Mouse (Mus musculus) liver, postnatal 0 days (tissue): ENCODE data around the gene Adamts16. TPM values are rescaled to one million over a fixed set of nuclear protein-coding genes. Genes with fewer than 3 reads are reported as not detected.

Experiments
- ATAC-seq: fragments of 200-750 bp; cut with Nextera tagmentation; 2 replicates; pipeline ENCODE4 v1.8.0; 2017; ENCODE audit warnings: mild to moderate bottlenecking, moderate library complexity
- DNase-seq: peaks from one replicate; pipeline ENCODE4 v3.0.0-alpha.2; 2016
- H3K27ac ChIP-seq: fragments of 300-500 bp; sonication (generic); 2 replicates; pipeline ENCODE4 v1.5.1; 2014; ENCODE audit warnings: antibody characterized with exemption, moderate library complexity, mild to moderate bottlenecking, low read depth
- H3K27me3 ChIP-seq: fragments of 300-500 bp; sonication (generic); 2 replicates; pipeline ENCODE4 v1.6.1; 2014; ENCODE audit warnings: low read length, control low read depth, mixed read lengths; ENCODE audit not compliant: insufficient read depth
- H3K36me3 ChIP-seq: fragments of 300-500 bp; sonication (generic); replicated peaks from 2 replicates; pipeline ENCODE4 v1.6.1; 2014; ENCODE audit warnings: mild to moderate bottlenecking, control low read depth, low read length, moderate library complexity, mixed read lengths; ENCODE audit not compliant: insufficient read depth
- H3K4me1 ChIP-seq: fragments of 300-500 bp; sonication (generic); 2 replicates; pipeline ENCODE4 v1.6.1; 2014; ENCODE audit warnings: antibody characterized with exemption, mild to moderate bottlenecking, control low read depth; ENCODE audit not compliant: insufficient read depth
- H3K4me2 ChIP-seq: fragments of 300-500 bp; sonication (generic); 2 replicates; pipeline ENCODE4 v1.6.1; 2014; ENCODE audit warnings: low read depth, mild to moderate bottlenecking, low read length, moderate library complexity, mixed read lengths
- H3K4me3 ChIP-seq: fragments of 300-500 bp; sonication (generic); 2 replicates; pipeline ENCODE4 v1.5.1; 2014; ENCODE audit warnings: low read depth, low read length
- H3K9ac ChIP-seq: fragments of 300-500 bp; sonication (generic); replicated peaks from 2 replicates; pipeline ENCODE4 v1.6.1; 2014; ENCODE audit warnings: mild to moderate bottlenecking, moderate library complexity
- H3K9me3 ChIP-seq: fragments of 300-500 bp; sonication (generic); 2 replicates; pipeline ENCODE4 v1.6.1; 2016; ENCODE audit warnings: mild to moderate bottlenecking, control low read depth, low read length, mixed read lengths
- CTCF ChIP-seq: sonication (generic); IDR thresholded peaks from 2 replicates; pipeline ENCODE4 v1.5.1; 2016; ENCODE audit warnings: antibody characterized with exemption, low read depth
- EP300 ChIP-seq: IDR thresholded peaks from 2 replicates; pipeline ENCODE4 v1.6.1; 2016; ENCODE audit warnings: antibody characterized with exemption, low read depth, mild to moderate bottlenecking
- WGBS: fragments of 180-500 bp; shearing (Covaris S2); extraction: QIAGEN DNeasy Blood & Tissue Kit; methylation state at CpG from one replicate; pipeline ENCODE4 v1.1.7; 2014; ENCODE audit not compliant: insufficient replicate concordance; 5-methylcytosine and 5-hydroxymethylcytosine counted together
- polyA plus RNA-seq: library from polyadenylated mRNA; unstranded; fragments of >200 nt; fragmentation: Nextera tagmentation; extraction: Ambion mirVana; gene quantifications from 2 replicates; pipeline ENCODE4 v1.2.1, GENCODE M21; 2015

The Adamts16 gene
- polyA plus RNA-seq, 1 experiment from 2014 or later: 0.23 TPM

GRCm38 (mm10) chr13:70736409-70736808 lies 105.2 kb downstream of the Adamts16 start:
- Histone ChIP-seq H3K4me3 (no peak overlapping the region), H3K9ac (no peak overlapping the region), H3K4me2 (no peak overlapping the region), H3K27me3 (no peaks in the 10 kb centered on the region), H3K4me1 (no peaks in the 10 kb centered on the region), H3K9me3 (no peaks in the 10 kb centered on the region), H3K36me3 (no peaks in the 10 kb centered on the region), H3K27ac (no peak overlapping the region)
- no peak for ATAC-seq
- 62% methylated on average over 4 of the region's 4 CpGs for WGBS
- DNase-seq: no peak
- TF ChIP-seq EP300: no peak
- TF ChIP-seq CTCF: no peak

DNA sequence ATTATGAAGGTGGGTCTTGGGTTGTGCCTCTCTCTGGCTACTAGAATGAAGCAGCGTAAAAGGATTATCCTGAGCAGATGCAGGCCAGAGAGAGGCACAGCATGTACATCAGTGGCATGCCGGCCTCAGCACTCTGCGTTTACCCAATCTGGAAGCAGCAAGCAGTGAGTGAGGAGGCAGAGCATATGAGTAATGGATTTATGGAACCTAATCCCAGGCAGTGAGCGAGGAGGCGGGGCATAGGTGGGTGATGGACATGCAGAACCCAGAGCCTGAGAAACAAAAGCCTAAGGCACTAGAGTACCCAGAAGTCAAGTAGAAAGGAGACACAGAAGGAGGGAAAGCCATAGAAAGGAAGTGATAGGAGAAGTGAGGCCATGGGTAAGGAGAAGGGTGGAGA lies 107.0 kb downstream of the Adamts16 start:
- Histone ChIP-seq H3K9me3 (no peaks in the 10 kb centered on the region), H3K9ac (no peak overlapping the region), H3K4me2 (no peak overlapping the region), H3K27me3 (no peaks in the 10 kb centered on the region), H3K4me3 (no peak overlapping the region), H3K27ac (no peak overlapping the region), H3K36me3 (no peaks in the 10 kb centered on the region), H3K4me1 (no peaks in the 10 kb centered on the region)
- ATAC-seq (no peak), DNase-seq (no peak)
- no peak for TF ChIP-seq EP300
- no peak for TF ChIP-seq CTCF
- WGBS: 83% methylated on average over 5 of the region's 5 CpGs

- H3K27me3 ChIP-seq: no peaks in the 10 kb centered on the region
- WGBS: 80% methylated on average over 1 of the region's 1 CpGs
Measured at GRCm38 (mm10) chr13:70733911-70734310, 107.7 kb downstream of the Adamts16 start.

DNA sequence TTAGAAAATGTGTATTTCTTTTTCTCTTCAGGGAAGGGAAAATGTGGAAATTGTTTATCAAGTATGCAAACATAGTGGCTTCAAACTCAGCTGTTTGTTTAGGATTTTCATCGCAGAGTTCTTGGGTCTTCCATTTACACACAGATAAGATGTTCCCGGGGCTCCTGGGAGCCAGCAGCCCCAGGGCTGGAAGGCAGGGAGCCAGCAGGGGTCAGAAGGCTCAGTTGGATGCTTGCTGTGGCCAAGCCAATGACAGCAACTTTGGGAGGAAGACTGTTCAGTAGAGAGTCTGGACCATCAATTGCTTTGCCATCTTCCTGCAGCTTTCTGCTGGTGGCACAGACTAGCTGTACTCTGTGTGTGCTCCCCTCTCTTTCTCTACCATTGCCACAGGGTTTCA lies 108.4 kb downstream of the Adamts16 start:
- no peak for ATAC-seq
- 44% methylated on average over 2 of the region's 2 CpGs for WGBS
- no peak for TF ChIP-seq EP300
- TF ChIP-seq CTCF: no peak

More at GRCm38 (mm10) chr13:70733911-70734310, 107.7 kb downstream of the Adamts16 start:
- DNase-seq (no peak), ATAC-seq (no peak)
- no peaks in the 10 kb centered on the region for H3K36me3 ChIP-seq
- H3K4me3 ChIP-seq: no peak overlapping the region
- no peak overlapping the region for H3K9ac ChIP-seq
- TF ChIP-seq EP300 (no peak), CTCF (no peak)
- H3K27ac ChIP-seq: no peak overlapping the region
- no peaks in the 10 kb centered on the region for H3K4me1 ChIP-seq
- H3K4me2 ChIP-seq: no peak overlapping the region
- no peaks in the 10 kb centered on the region for H3K9me3 ChIP-seq

GRCm38 (mm10) chr13:70732781-70733180 lies 108.8 kb downstream of the Adamts16 start:
- Histone ChIP-seq H3K27me3 (no peaks in the 10 kb centered on the region), H3K36me3 (no peaks in the 10 kb centered on the region), H3K4me3 (no peak overlapping the region), H3K9ac (no peak overlapping the region), H3K4me2 (no peak overlapping the region), H3K4me1 (no peaks in the 10 kb centered on the region), H3K27ac (no peak overlapping the region), H3K9me3 (no peaks in the 10 kb centered on the region)
- 61% methylated on average over 5 of the region's 5 CpGs for WGBS
- DNase-seq (no peak), ATAC-seq (no peak)
- TF ChIP-seq EP300 (no peak), CTCF (no peak)

More for the DNA sequence above, 108.4 kb downstream of the Adamts16 start:
- Histone ChIP-seq H3K4me3 (no peak overlapping the region), H3K4me2 (no peak overlapping the region), H3K9me3 (no peaks in the 10 kb centered on the region), H3K4me1 (no peaks in the 10 kb centered on the region), H3K27ac (no peak overlapping the region), H3K36me3 (no peaks in the 10 kb centered on the region), H3K9ac (no peak overlapping the region), H3K27me3 (no peaks in the 10 kb centered on the region)
- DNase-seq: peak; percentile 31

GRCm38 (mm10) chr13:70731349-70731748 lies 110.3 kb downstream of the Adamts16 start:
- H3K4me2 ChIP-seq: no peak overlapping the region
- H3K4me3 ChIP-seq: no peak overlapping the region
- no peak overlapping the region for H3K9ac ChIP-seq
- H3K27ac ChIP-seq: no peak overlapping the region
- H3K4me1 ChIP-seq: no peaks in the 10 kb centered on the region
- no peaks in the 10 kb centered on the region for H3K27me3 ChIP-seq
- ATAC-seq (peak; percentile 63), DNase-seq (no peak)
- TF ChIP-seq EP300 (no peak), CTCF (no peak)
- H3K36me3 ChIP-seq: no peaks in the 10 kb centered on the region
- WGBS: 58% methylated on average over 5 of the region's 5 CpGs
- no peaks in the 10 kb centered on the region for H3K9me3 ChIP-seq

- no peak overlapping the region for H3K27ac ChIP-seq
- no peak for DNase-seq
- no peak overlapping the region for H3K9ac ChIP-seq
- WGBS: 46% methylated on average over 5 of the region's 5 CpGs
- no peaks in the 10 kb centered on the region for H3K4me1 ChIP-seq
- TF ChIP-seq EP300 (no peak), CTCF (no peak)
- H3K27me3 ChIP-seq: no peaks in the 10 kb centered on the region
- no peak overlapping the region for H3K4me2 ChIP-seq
- ATAC-seq: no peak
- no peaks in the 10 kb centered on the region for H3K9me3 ChIP-seq
- no peaks in the 10 kb centered on the region for H3K36me3 ChIP-seq
- H3K4me3 ChIP-seq: no peak overlapping the region
Measured at GRCm38 (mm10) chr13:70729996-70730395, 111.6 kb downstream of the Adamts16 start.
